Mouse (Mus musculus): ENCODE results near the gene Ank3. TPM values are rescaled to one million over a fixed set of nuclear protein-coding genes. Genes with fewer than 3 reads are reported as not detected.

The Ank3 gene
- total RNA-seq, 2 experiments from 2014 or later: 573 to 576 TPM

DNA sequence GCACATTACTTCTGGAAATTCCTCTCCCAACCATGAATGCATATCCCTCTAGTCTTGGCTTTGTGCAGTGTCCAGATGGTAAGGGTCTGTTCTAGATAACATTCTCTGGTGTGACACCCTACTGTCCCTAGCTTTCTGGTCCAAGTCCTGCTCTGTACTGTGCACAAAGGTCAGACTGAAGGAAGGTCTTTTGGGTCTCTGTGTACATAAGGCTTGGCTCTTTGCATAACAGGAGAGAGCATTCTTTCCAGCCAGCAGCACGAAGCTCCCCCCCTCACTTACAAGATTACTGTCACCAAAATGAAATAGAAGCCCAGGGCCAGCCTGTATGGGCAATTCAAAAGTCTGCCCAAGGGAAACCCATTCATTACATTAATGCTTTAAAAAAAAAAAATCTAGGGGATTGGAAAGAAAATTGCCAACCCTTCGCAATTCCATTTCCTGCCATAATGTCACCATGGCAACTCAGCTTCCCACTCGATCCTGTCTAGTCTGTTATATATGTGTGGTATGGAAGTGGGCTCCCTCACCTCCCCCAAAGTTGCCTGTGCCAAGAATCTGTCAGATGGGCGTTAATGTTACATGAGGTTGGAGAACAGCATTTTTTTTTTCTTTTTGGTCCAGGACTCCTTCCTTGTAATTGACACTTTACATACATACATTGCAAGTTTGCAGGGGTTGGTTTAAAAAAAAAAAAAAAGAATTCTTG lies 460.5 kb downstream of the Ank3 start:
- intact Hi-C loops (cut with DNase I): no loop called here
- peak; percentile 46 for DNase-seq

DNA sequence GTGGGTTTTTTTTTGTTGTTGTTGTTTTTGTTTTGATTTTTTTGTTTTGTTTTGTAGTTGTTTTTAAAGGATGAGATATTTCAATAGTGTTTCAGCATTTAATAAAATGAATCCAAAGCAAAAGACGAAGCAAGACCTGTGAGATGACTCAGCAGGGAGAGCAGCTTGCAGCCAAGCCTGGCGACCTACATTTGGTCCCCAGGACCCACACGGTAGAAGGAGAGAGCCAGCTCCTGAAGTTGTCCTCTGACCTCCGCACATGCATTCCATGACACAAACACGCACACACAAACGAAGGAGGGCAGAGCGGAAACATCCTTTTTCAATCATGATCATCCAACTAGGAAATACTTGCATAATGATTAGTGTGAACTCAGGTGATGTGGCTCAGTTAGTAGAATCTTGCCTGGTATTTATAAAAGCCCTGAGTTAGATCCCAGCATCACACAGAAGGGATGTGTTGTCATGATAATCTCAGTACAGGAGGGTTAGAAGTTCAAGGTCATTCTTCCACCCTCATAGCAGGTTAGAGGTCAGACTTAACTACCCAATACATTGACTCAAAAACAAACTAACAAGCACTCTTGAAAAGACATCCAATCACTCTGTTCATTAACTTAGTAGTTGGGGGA lies 461.4 kb downstream of the Ank3 start:
- intact Hi-C loops (cut with DNase I): no loop called here
- DNase-seq: no peak

DNA sequence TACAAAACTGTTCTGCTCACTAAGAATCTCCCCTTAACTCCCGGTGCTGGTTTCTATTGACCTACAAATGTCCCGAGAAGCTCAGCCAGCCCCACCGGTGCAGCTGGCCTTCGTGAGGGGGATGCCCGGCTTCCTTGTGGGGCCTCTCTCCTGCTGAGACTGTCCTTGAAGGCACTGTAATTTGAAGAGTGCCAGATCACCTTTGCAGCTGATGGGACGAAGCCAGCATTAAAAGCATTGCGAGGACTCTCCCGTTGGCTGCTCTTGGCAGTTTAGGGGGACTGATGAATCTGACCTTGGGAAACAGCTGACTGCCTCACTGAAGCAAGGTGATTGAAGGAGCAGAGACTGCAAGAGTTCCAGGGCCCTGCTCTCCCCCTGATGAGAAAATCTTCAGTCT lies 464.3 kb downstream of the Ank3 start:
- no peak for DNase-seq
- intact Hi-C loops (cut with DNase I): no loop called here

DNA sequence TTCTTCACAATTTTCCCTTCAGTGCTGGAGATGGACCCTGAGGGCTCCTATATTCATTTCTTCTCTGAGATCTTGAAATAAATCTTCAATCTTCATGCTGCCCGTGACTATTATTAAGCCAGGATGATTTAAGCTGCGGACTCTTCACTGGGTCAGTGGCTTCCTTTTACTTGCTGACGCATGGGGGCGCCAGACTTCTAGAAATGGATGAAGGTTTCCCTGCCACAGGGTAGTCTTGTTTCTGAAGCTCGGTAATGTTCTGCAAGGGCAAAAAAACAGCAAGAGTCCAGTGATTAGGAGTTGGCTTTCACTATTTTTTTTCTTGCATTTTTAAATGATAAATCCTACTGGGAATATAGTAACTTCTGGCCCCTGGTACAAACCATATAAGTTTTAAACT lies 471.8 kb downstream of the Ank3 start:
- DNase-seq: peak; percentile 83
- intact Hi-C loops (cut with DNase I): loop anchor here (5.0 to 10.0 kb wide), 2 partner anchors 97 to 424 kb away; no protein-coding TSS in a partner anchor

DNA sequence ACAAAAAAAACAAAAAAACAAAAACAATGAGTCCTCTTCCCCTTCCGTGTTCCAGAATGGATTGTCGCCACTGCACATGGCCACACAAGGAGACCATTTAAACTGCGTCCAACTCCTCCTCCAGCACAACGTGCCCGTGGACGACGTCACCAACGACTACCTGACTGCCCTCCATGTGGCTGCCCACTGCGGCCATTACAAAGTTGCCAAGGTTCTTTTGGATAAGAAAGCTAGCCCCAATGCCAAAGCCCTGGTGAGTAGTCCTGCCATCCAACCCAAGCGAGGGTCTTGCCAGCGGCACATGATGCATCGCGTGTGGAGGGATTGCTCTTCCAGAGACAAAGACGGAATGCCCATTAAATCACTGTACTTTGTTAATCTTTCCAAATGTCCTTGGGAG lies 472.4 kb downstream of the Ank3 start:
- intact Hi-C loops (cut with DNase I): loop anchor here (5.0 to 10.0 kb wide), 2 partner anchors 96 to 424 kb away; no protein-coding TSS in a partner anchor
- peak; percentile 36 for DNase-seq

DNA sequence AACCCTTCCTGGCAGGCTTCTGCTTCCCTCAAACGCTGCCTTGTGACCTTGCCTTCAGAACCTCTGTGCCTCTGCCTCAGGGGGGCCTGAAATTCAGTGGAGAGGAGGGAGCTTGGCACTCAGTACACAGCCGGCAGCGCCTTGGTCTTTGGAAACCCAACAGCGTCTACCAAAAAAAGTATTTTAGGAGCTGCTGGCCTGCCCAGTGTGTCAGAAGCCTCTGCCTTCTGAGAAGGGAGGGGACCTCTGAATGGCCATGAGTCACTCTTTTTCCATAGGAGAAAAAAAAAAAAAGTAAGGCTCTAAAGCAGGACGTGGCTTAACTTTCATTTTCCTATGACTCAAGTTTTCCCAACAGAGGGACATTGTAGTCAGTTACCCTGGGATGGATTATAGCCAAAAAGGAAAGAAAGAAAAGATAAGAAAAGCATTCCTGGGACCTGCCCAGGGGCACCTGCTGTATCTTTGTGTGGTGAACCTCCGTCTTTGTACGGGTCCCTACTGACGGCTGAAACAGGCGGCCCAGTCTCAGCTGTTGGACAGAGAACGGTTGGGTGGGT lies 473.7 kb downstream of the Ank3 start:
- intact Hi-C loops (cut with DNase I): loop anchor here (5.0 to 10.0 kb wide), 2 partner anchors 95 to 423 kb away; no protein-coding TSS in a partner anchor

DNA sequence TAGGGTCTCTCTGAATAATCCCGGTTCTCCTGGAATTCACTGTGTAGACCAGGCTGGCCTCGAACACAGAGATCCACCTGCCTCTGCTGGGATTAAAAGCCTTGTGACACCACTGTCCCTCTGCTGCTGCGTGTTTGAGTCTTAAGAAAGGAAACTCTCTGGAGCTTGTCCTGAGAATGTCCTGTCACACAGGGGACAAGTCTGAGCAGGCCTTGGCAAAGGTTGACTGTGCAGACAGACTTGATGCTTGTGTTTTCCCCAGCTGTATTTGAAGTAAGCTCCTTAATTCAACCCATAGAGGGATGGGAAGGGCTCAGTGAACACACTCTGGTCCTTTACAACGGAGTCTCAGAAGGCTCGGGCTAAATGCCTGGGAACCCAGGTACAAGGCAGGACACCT lies 474.3 kb downstream of the Ank3 start:
- intact Hi-C loops (cut with DNase I): loop anchor here (5.0 to 10.0 kb wide), 2 partner anchors 94 to 422 kb away; no protein-coding TSS in a partner anchor
- DNase-seq: no peak

More for the DNA sequence above, 473.7 kb downstream of the Ank3 start:
- no peak for DNase-seq

DNA sequence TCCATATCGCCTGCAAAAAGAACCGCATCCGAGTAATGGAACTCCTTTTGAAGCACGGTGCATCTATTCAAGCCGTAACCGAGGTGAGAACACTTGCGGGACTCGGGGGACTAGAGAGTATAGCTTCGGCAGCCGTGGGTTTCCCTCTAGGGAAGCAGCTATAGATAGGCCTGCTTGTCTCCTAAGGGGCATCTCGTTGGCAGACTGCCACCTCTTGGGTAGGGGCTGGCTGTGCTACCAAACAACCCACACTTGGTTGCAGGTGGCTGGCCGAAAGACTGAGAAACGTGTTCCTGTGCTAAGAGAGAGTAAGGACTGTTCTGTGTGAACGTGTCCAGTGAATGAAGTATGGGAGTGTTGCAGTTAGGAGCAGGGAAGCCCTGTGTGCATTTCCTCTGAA lies 476.2 kb downstream of the Ank3 start:
- DNase-seq: peak; percentile 37
- intact Hi-C loops (cut with DNase I): loop anchor here (5.0 to 10.0 kb wide), 2 partner anchors 92 to 420 kb away; no protein-coding TSS in a partner anchor

DNA sequence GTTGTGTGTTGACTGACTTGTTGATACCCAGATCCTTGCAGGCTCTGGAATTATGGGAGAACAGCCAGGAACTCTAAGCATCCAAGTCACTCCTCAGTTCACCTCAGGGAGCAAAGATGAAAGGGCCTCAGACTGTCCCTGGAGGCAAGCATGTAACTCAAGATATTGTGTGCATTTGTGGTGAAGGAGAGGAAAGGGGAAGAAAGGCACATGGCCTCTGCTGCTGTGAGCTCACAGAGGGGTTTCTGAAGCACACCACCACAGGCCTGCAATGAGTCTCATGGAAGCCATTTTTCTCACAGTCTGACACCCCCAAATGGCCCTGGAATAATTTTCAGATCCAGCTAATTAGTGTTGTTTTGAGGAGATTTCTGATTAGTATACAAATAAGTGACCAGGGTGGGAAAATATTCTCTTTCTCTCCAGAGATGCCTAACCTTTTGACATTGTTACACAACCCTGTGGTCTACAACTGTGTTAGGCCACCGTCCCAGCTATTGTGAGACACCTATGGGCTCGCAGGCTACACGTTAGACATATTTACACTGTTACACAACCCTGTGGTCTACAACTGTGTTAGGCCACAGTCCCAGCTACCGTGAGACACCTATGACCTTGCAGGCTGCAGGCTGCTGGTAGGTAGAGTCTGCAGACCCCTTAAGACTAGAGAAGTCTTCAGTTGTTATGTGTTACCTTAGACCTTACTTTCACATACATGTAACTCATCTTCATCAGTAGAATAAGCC lies 485.5 kb downstream of the Ank3 start:
- intact Hi-C loops (cut with DNase I): no loop called here
- no peak for DNase-seq

DNA sequence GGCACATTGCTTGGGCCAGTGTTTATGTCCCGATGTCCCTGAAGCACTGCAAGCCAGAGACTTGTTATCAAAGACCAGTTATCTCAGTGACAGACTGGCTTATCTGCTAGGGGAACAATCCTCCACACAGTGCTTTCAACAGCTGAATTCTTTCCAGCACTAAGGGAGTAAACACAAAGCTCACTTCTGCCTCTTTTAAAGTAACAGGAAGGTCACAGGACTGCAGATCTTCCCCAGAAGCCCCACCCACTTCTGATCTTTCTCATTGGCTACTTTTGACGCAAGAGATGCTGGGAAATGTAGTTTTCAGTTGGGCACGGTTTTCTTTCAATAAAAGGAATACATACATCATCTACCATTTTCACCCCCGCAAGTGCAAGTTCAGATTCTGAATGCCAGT lies 489.8 kb downstream of the Ank3 start:
- intact Hi-C loops (cut with DNase I): no loop called here
- DNase-seq: no peak

DNA sequence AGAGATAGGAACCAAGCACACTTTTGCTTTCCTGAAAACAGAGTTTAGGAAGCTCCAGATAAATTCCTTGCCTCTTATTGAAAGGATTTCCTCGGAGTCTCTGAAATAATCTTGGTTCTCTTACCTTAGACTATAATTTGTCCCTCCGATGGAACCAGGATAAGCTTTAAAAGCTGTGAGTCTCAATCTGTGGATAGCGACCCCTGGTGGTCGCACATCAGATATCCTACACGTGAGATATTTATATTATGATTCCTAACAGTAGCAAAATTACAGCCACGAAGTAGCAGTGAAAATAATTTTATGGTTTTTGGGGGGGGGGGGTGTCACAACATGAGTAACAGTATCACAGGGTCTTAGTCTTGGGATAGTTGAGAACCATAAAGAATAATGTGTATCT lies 491.2 kb downstream of the Ank3 start:
- peak; percentile 55 for DNase-seq
- intact Hi-C loops (cut with DNase I): no loop called here

DNA sequence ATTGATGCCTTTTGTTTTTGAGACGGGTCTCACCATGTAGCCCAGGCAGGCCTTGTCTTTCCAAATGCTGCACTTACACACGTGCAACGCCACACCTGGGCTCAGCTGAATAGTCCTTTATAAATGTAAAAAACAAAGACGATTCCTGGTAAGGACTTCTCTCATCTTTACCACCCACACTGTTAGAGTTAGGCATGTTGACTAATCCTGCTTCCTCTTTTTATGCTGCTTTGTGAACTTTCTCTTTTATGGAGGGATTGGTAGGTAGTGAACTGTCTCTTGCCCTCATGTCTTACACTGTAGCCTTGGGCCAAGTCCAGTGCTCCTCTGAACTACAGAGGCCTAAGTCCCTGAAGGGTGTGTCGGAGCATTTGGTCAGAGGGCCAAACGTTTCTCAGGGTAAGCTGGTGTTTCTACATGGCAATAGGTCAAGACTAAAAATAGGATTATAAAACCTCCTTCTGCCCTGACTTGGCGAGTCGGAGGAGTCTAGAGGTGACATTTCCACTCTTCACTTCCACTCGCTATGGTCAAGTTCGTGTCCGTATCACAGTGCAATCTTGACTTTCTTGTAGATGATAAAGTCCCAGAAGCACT lies 491.9 kb downstream of the Ank3 start:
- intact Hi-C loops (cut with DNase I): no loop called here

DNA sequence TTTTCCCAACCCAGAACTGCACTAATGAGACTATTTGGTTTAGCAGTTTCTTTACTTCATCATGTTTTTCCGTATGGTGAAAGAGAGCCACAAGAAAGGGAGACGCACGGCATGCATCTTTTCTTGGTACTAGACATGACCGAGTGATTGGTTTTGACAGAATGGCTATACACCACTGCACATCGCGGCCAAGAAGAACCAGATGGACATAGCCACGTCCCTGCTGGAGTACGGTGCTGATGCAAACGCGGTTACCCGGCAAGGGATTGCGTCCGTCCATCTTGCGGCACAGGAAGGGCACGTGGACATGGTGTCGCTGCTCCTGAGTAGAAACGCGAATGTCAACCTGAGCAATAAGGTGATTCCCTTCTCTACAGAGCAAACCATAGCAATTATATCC lies 493.6 kb downstream of the Ank3 start:
- DNase-seq: peak; percentile 21
- intact Hi-C loops (cut with DNase I): no loop called here

More for the DNA sequence above, 491.9 kb downstream of the Ank3 start:
- DNase-seq: no peak

DNA sequence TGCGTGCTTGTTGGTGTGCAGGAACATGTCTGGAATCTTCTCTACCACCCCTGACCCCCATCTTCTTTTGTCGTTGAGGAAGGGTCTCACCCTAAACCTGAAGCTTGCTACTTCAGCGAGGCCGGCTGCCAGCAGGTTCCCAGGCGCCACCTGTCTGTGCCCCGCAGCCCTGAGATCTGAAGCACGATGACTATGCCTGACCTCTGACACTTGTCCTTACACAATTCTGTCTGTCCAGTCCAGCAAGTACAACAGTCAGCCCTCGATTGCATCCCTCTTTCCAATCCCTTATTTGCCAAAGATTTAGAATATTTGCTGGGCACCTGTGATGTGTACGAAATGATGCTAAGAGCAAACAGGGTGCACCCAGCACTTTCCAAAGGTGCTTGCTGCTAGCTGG lies 497.0 kb downstream of the Ank3 start:
- DNase-seq: no peak
- intact Hi-C loops (cut with DNase I): no loop called here

DNA sequence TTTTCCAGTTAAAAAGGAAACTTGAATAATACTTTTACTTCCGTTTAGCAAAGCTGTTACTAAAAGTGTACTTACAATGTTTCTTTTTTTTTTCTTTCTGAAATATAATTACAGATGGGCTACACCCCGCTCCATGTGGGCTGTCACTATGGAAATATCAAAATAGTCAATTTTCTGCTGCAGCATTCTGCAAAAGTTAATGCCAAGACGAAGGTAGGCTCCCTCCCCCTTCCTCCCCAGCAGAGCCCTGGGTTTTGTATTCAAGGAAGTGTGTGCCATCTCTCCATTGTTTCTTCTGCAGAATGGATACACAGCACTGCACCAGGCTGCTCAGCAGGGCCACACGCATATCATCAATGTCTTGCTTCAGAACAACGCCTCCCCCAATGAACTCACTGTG lies 499.4 kb downstream of the Ank3 start:
- intact Hi-C loops (cut with DNase I): no loop called here
- DNase-seq: no peak

DNA sequence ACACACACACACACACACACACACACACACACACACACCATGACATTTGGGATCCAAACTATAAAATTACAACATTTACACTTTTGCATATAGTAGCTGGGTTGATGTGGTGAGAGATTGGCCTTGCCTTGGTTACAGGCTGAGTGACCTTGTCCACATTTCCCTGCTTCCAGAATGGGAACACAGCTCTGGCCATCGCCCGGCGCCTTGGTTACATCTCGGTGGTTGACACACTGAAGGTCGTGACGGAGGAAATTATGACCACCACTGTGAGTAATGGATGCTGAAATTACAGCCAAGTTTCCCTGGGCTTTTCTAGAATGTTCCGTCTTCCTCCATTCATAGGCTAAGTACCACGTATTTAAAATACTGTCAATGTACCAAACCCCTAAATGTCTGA lies 500.2 kb downstream of the Ank3 start:
- DNase-seq: no peak
- intact Hi-C loops (cut with DNase I): no loop called here

DNA sequence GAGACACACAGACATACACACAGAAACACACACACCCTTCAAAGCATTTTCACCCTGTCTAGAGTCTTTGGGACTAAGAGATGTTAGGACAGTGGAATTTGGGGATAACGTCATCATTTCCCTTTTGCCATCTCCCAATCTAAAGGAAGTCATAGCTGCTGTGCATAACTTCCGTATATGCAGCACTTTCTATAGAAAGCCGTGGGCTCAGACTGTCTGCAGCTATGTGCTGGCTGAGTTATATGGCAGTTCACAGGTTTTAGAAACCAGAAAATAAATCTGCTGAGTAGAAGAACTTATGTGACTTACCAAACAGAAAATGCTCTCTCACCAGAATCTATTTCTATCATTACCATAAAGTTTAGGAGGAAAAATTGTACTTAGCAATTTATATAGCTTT lies 501.2 kb downstream of the Ank3 start:
- intact Hi-C loops (cut with DNase I): no loop called here
- no peak for DNase-seq

DNA sequence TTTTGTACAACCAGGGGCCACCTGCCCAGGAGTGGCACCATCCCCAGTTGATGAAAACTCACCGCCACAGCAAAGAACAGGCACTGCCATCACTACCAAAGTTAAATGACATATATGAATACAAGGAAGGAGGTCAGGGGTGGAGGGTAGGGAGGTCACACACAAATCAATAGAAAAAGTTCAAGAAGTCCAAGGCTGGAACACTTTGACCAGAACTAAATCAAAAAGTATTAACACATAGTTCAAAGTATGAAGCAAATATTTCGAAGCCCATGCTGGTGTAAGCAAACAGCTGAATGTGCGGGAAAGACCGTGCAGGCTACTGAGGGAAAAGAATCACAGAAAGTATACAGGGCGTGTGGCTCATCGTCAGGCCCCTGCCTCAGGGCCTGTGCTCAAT lies 503.5 kb downstream of the Ank3 start:
- intact Hi-C loops (cut with DNase I): no loop called here
- no peak for DNase-seq

DNA sequence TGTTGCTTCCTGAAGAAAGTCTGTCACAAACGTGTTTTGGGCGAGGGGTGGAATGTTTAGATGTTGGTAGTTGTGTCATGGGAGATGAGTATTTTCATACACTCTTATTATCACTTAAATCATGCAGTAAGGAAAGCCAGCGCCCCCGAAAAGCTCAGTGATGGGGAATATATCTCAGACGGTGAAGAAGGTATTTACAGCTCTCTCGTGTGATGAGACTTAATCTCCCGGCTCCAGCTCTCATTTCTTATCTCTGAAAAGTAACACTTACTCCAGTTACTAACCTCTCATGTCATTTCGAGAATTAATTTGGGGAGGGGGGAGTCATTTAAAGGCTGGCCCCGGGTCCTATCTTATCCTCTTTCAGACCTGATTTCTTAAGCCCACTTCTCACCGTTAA lies 505.7 kb downstream of the Ank3 start:
- intact Hi-C loops (cut with DNase I): no loop called here
- no peak for DNase-seq

DNA sequence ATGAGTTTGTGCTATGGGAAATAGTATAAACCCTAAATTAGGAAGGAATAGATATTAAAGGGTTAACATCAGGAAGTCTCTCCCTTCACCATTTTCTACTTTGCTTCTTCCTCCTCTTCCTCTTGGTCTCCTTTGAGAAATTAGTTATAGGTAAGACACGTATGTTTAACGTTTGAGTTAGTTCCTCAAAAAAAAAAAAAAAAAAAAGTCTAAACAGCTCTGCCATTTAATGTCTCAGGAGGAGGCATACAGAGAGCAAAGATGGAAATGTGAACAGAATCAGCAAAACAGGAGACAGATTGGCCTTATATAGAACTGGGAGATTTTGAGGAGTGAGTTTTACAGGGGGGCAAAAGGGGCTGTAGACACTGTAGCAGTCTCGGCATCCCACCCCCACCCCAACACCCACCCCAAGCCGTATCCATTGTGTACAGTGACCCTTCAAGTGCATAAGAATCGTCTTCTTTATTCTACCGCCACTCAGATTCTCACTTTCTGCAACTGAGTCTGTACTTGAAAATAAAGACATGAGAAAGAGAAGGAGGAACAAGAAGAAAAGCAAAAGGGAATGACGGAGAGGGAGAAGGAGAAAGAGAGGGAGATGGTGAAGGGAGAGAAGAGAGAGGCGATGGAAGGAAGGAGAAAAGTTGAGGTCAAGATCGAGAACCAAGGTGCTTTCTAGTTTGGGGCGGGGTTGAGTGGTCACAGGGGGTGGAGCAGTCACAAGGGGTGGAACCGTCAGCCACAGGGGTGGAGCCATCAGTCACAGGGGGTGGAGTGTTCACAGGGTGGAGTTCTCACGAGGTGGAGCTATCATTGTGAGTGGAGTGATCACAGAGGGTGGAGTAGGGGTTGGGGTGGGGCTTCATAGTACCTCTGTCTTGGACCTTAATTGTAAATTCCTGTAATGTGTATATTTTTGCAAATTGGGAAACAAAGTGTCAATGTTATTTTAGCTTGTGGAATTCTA lies 509.5 kb downstream of the Ank3 start:
- intact Hi-C loops (cut with DNase I): no loop called here
- DNase-seq: no peak

All from left cerebral cortex, postnatal 4 days (tissue).